Mouse (Mus musculus) macrophage (primary cell): Measurements from ENCODE around the gene Thsd4. TPM values are rescaled to one million over a fixed set of nuclear protein-coding genes. Genes with fewer than 3 reads are reported as not detected.

Source experiments
- H3K27ac ChIP-seq: fragments of 350-480 bp; formaldehyde crosslinking; 2 replicates; pipeline ENCODE4 v1.9.0; 2021
- H3K36me3 ChIP-seq: fragments of 350-480 bp; formaldehyde crosslinking; 2 replicates; pipeline ENCODE4 v1.9.0; 2021; ENCODE audit errors: inconsistent target
- H3K4me3 ChIP-seq: fragments of 350-480 bp; formaldehyde crosslinking; 2 replicates; pipeline ENCODE4 v1.9.0; 2021; ENCODE audit errors: inconsistent target
- H3K79me2 ChIP-seq: fragments of 350-480 bp; formaldehyde crosslinking; 2 replicates; pipeline ENCODE4 v1.9.0; 2021; ENCODE audit errors: inconsistent target
- WGBS: methylation state at CpG from one replicate; pipeline ENCODE4 v1.1.7; 2026; ENCODE audit warnings: inconsistent platforms; ENCODE audit not compliant: missing documents; 5-methylcytosine and 5-hydroxymethylcytosine counted together
- polyA plus RNA-seq: library from polyadenylated mRNA; stranded (reverse); fragments of 250-400 nt; gene quantifications from 3 replicates; pipeline ENCODE4 v1.2.4, GENCODE M21; 2018; ENCODE audit warnings: inconsistent platforms
- total RNA-seq, 78 experiments: library from RNA; depleted of rRNA; stranded (reverse); fragments of 250-400 nt; gene quantifications; 1 replicate in 9 of 78; 2 replicates in 24 of 78; 3 replicates in 43 of 78; 4 replicates in 2 of 78; pipeline ENCODE4 v1.2.4; 2018; ENCODE audit warnings: inconsistent platforms in 56 of 78

Thsd4 gene
- 1 to 10 TPM in 1 of 26 experiments, not detected in 25; 1.1 TPM for total RNA-seq (2018; cell fraction: chromatin; rRNA removed)
- not detected for total RNA-seq (2018; cell fraction: cytosol; rRNA removed)
- under 1 TPM in 1 of 26 experiments, not detected in 25; 0.17 TPM for total RNA-seq (2018; cell fraction: nucleus; rRNA removed)
- polyA plus RNA-seq = not detected in 3 replicates

GRCm38 (mm10) chr9:60521806-60522264, at the start of gene Thsd4:
TSS of gene Thsd4 (minus strand) at chr9:60522046.
- 1% methylated on average over 49 of the region's 51 CpGs for WGBS

DNA sequence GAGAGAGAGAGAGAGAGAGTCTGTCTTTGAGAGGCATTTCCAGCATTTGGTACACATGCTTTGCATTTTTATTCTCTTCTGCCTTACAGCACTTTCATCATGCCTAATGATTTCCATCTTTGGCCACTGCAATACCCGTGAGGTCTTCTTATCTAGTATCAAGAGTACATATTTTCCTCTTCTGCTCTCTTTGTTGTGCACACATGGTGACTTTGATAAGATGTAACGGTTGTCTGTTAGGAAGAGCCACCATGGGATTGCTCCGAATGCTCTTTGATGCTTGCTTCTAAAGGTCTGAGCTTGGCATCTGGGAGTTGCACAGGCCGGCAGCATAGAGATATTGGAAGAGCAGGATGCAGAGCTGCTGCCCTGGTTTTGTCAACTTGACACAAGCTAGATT, 49.2 kb upstream of the Thsd4 start:
- Histone ChIP-seq H3K27ac (no peak overlapping the region), H3K36me3 (no peaks in the 10 kb centered on the region), H3K79me2 (no peaks in the 10 kb centered on the region), H3K4me3 (no peak overlapping the region)
- 92% methylated on average over 4 of the region's 4 CpGs for WGBS

More at GRCm38 (mm10) chr9:60521806-60522264, at the start of gene Thsd4:
- no peak within 1 kb of the TSS for H3K4me3 ChIP-seq
- H3K79me2 ChIP-seq = no peaks in the 10 kb centered on the region
- H3K36me3 ChIP-seq = no peaks in the 10 kb centered on the region
- H3K27ac ChIP-seq = no peak within 1 kb of the TSS

DNA sequence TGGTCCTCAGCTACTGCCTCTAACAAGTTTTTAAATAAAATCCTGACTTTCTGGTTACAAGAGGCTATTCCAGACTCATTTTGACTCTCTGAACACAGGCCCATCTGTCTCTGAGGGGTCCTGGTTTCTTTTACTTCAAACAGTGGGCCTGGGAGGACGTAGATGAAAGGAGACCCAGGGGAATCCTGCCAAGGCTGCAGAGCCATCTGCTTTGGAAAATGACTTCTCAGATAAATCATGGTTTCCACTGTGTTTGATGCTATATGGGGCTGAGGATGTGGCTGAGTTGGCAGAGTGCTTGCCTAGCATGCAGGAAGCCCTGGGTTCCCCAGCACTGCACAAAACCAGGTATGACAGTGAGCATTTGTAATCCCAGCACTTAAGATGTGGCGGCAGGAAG, 47.5 kb upstream of the Thsd4 start:
- 79% methylated on average over 2 of the region's 2 CpGs for WGBS
- no peaks in the 10 kb centered on the region for H3K79me2 ChIP-seq
- H3K27ac ChIP-seq = no peak overlapping the region
- no peak overlapping the region for H3K4me3 ChIP-seq
- H3K36me3 ChIP-seq = no peaks in the 10 kb centered on the region

DNA sequence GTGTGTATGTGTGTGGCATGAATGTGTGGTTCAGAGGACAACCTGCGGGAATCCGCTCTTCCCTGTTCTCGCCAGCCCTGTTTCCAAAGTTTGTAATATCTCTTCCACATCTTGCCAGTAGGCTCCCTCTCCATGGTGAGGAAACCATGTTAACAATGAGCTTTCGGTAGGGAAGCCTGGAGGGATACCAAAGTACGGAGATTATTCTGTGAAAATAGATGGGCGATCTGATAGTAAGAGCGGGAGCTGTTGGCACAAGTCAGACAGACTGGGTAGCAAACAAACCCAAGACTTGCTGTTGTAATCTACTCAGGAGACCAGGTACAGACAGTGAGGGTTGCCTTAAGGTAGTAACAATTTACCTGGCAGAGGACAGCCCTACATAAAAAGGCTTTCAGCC, 42.0 kb upstream of the Thsd4 start:
- Histone ChIP-seq H3K27ac (no peak overlapping the region), H3K79me2 (no peaks in the 10 kb centered on the region), H3K36me3 (no peaks in the 10 kb centered on the region), H3K4me3 (no peak overlapping the region)
- 92% methylated on average over 7 of the region's 7 CpGs for WGBS

DNA sequence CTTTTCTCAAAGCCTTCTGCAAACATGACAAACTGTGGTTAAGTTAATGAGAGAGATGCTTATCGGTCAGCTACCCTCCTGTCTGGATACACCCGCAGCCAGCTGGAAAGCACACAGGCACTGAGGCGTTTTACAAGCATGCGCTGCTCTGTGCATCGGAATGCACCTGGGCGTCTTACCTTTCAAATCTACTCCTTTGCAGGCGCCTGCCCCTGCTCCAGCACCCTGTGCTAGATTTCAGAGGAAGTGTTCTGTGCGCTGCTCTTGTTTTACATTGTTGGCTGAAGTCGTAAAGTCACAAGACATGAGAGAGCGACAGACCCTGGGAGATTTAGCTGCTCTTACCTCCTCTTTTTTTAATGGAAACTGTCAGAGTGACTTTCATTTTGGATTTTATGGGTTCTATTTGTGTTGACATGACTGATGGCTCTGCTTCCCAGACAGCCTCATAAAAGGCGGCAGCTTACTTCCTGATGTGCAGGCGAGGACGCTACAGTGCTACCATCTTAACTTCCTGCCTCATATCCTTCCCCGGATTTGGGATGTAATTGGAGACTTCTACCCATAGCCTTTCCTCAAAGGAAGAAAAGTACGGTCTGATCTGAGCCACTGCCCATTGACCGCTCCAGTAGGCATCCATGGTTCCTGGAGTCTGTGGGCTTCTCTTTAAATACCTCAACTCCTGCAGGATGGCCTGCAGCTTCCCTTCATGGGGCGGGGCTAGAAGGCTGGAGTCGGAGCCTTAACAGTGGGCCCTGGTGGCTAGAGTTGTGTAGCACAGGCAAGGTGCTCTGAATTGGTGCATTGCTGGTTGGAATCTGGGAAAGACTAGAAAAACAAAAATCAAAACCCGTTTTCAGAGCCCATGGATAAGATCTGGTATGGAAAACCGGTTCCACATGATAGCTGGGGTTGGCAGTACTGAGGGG, 40.9 kb upstream of the Thsd4 start:
- 18% methylated on average over 20 of the region's 20 CpGs for WGBS
- H3K27ac ChIP-seq = no peak overlapping the region
- H3K79me2 ChIP-seq = no peaks in the 10 kb centered on the region
- H3K36me3 ChIP-seq = no peaks in the 10 kb centered on the region
- no peak overlapping the region for H3K4me3 ChIP-seq

GRCm38 (mm10) chr9:60561641-60562289, 39.9 kb upstream of the Thsd4 start:
- no peak overlapping the region for H3K27ac ChIP-seq
- no peak overlapping the region for H3K4me3 ChIP-seq
- 59% methylated on average over 6 of the region's 9 CpGs for WGBS
- no peaks in the 10 kb centered on the region for H3K79me2 ChIP-seq
- H3K36me3 ChIP-seq = no peaks in the 10 kb centered on the region

DNA sequence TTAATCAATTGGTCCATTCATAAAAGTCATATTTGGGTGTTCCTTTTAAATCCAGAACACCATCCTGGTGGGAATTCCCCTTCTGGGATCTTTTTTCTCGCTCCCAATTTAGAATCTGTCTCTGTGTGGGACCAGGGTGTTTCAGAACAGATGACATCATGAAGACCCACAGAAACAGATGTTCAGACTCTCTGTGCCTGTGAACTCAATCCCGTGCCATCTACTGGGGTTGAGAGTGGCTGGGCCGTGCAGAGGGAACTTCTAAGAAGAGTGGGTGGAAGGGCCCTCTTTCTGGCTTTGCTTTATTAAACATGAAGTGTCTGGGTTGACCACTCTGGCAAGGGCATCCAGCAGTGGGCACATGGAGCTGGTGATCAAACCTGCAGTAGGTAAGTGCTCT, 36.7 kb upstream of the Thsd4 start:
- whole genome bisulfite sequencing = 91% methylated on average over 3 of the region's 3 CpGs
- Histone ChIP-seq H3K79me2 (no peaks in the 10 kb centered on the region), H3K36me3 (no peaks in the 10 kb centered on the region), H3K4me3 (no peak overlapping the region), H3K27ac (no peak overlapping the region)

GRCm38 (mm10) chr9:60551238-60551637, 29.4 kb upstream of the Thsd4 start:
- Histone ChIP-seq H3K4me3 (no peak overlapping the region), H3K36me3 (no peaks in the 10 kb centered on the region), H3K79me2 (no peaks in the 10 kb centered on the region), H3K27ac (no peak overlapping the region)
- 100% methylated on average over 4 of the region's 4 CpGs for WGBS

GRCm38 (mm10) chr9:60548182-60548581, 26.3 kb upstream of the Thsd4 start:
- 46% methylated on average over 4 of the region's 4 CpGs for WGBS
- no peaks in the 10 kb centered on the region for H3K36me3 ChIP-seq
- H3K27ac ChIP-seq = no peak overlapping the region
- no peak overlapping the region for H3K4me3 ChIP-seq
- no peaks in the 10 kb centered on the region for H3K79me2 ChIP-seq

DNA sequence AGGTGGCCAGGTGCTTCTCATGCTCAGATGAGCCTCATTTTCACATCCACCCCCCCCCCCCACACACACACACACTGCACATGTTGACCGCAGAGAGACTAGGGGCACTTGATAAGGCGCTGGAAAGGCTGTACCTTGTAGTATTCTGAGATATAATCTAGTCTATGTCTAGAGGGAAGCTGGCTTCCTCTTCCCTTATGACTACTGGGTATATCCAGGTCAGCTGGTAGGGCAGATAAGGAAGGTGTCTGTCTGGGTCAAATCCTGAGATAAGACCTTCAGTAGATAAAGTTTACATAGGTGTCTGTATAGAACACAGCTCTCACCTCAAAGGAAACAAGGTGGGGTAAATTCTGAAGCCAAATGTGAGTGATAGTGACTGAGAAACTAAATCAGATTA, 24.3 kb upstream of the Thsd4 start:
- no peak overlapping the region for H3K4me3 ChIP-seq
- 26% methylated on average over 2 of the region's 2 CpGs for WGBS
- H3K36me3 ChIP-seq = no peaks in the 10 kb centered on the region
- H3K79me2 ChIP-seq = no peaks in the 10 kb centered on the region
- no peak overlapping the region for H3K27ac ChIP-seq

DNA sequence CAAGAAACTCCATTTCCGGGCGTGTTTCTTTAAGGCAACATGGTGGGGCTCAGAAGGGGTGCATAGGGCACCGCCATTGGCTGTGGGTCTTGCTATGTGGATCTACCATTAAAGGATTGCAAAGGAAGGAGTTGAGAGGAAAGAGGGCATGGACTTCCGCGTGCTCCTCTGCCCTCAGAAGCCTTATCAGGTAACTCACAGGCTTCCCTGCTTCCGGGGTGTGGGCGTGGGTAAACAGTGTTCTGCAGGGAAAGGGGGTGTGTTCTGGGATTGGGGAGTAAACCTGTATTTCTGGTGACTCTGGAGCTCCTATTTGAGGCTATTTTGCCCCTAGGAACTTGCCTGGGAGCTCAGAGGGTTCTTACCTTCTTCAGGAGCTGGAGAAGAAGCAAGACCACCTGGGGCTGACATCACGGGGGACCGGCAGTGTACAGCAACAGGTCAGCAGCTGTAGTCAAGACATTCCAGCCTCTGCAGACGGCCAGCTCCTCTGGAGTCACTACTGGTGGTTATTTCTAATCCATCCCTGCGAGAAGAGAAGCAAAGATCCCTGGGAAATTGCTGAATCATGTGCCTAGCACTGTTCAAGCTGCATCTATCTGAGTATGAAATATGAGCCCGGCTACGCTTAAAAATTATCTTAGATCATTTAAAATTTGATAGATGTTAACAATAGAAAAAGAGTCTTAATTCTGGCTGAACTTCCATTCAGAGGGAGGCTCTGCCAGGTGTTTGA, 23.7 kb upstream of the Thsd4 start:
- H3K36me3 ChIP-seq = no peaks in the 10 kb centered on the region
- WGBS = 36% methylated on average over 13 of the region's 13 CpGs
- H3K4me3 ChIP-seq = no peak overlapping the region
- H3K79me2 ChIP-seq = no peaks in the 10 kb centered on the region
- no peak overlapping the region for H3K27ac ChIP-seq

DNA sequence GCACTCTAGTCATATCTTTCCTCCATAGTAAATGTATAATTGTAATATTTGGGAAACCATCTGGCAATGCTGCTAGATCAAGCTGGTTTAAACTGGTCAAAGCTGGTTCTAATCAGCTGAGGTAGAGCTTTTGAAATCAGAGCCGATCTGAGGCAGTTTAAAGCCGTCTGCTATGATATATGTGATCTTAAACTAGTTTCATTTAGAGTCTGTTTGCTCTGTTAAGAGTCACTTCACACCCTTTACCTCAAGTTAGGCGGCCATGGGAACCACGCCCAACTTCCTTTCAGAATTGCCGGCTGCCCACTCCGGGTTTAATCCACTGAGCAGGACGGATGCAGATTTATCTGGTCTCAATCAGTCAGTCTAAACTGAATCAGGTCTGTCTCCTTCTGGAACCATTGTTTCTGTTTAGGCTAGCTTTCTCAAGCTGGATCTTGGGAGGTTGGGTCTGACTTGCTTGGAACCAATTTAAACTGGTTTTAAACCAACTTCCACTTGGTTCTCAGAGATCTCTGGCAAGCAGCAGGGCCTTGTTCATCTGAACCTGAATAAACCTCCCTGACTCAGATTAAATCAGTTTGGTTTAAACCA, 21.7 kb upstream of the Thsd4 start:
- no peaks in the 10 kb centered on the region for H3K36me3 ChIP-seq
- H3K79me2 ChIP-seq = no peaks in the 10 kb centered on the region
- no peak overlapping the region for H3K27ac ChIP-seq
- no peak overlapping the region for H3K4me3 ChIP-seq
- 86% methylated on average over 7 of the region's 7 CpGs for WGBS

GRCm38 (mm10) chr9:60530310-60530709, 8.5 kb upstream of the Thsd4 start:
- Histone ChIP-seq H3K27ac (no peak overlapping the region), H3K79me2 (no peaks in the 10 kb centered on the region), H3K4me3 (no peak overlapping the region), H3K36me3 (no peaks in the 10 kb centered on the region)
- WGBS = 79% methylated on average over 12 of the region's 12 CpGs
